ENCODE assay signal across 7 mouse cellular contexts in genomic region chr6:128425046-128425445, GRCm38 (mm10). TPM values are rescaled to one million over a fixed set of nuclear protein-coding genes. Genes with fewer than 3 reads are reported as not detected.
DNase-seq lines count a peak whose midpoint lies in the region; ATAC-seq and TF ChIP-seq lines count a peak whose summit lies in the region.

No protein-coding gene starts in this region.

- TF ChIP-seq CTCF in lung, postnatal 0 days (IDR thresholded peaks at IDR 0.05) = no peak
- no peak for TF ChIP-seq CTCF in olfactory bulb, adult 2 months (IDR thresholded peaks at IDR 0.05; ENCODE audit: insufficient read depth, low read depth, low read length)

- TF ChIP-seq EP300 in lung, postnatal 0 days (IDR thresholded peaks at IDR 0.05) = no peak; the same call in 1 of the 2 replicates

- H3K27ac ChIP-seq in lung, postnatal 0 days (ENCODE audit: low read length) = peak overlapping the region; percentile 90
- H3K27ac ChIP-seq in limb, embryonic 10.5 days = peak overlapping the region; percentile 95
- peak overlapping the region; percentile 100 for H3K27ac ChIP-seq in olfactory bulb, adult 2 months (ENCODE audit: insufficient read depth, low read depth, low read length)

- no peaks in the 10 kb centered on the region for H3K27me3 ChIP-seq in lung, postnatal 0 days (replicated peaks; ENCODE audit: insufficient read depth, low read length)
- no peaks in the 10 kb centered on the region for H3K27me3 ChIP-seq in erythroblast, embryonic 14.5 days (ENCODE audit: control insufficient read depth)
- H3K27me3 ChIP-seq in limb, embryonic 10.5 days (ENCODE audit: low read depth, poor library complexity, severe bottlenecking) = no peaks in the 10 kb centered on the region

- no peak for TF ChIP-seq POLR2A in olfactory bulb, adult 2 months (IDR thresholded peaks at IDR 0.05; ENCODE audit: insufficient read depth, low read depth, low read length)

- WGBS in lung, postnatal 0 days = 21% methylated on average over 9 of the region's 9 CpGs
- WGBS in limb, embryonic 10.5 days = 20% methylated on average over 9 of the region's 9 CpGs
- WGBS in olfactory bulb, adult 2 months = 14% methylated on average over 9 of the region's 9 CpGs

- no peak for DNase-seq in lung, postnatal 0 days (ENCODE audit: low spot score)
- DNase-seq in lung, adult 18-20 months = no peak
- no peak for DNase-seq in limb, embryonic 10.5 days (ENCODE audit: low spot score)
- no peak for DNase-seq in spleen, postnatal 14 days (ENCODE audit: low spot score in 2 of 2)
- no peak for DNase-seq in right cerebral cortex, postnatal 14 days

- no peak for ATAC-seq in lung, postnatal 0 days

- peak overlapping the region; percentile 60 for H3K4me3 ChIP-seq in lung, postnatal 0 days (ENCODE audit: low read depth, low read length)
- peak overlapping the region; percentile 98 for H3K4me3 ChIP-seq in erythroblast, embryonic 14.5 days (replicated peaks)
- peak overlapping the region; percentile 64 for H3K4me3 ChIP-seq in limb, embryonic 10.5 days
- peak overlapping the region; percentile 94 for H3K4me3 ChIP-seq in olfactory bulb, adult 2 months (ENCODE audit: insufficient read depth, low read depth, low read length)

- H3K36me3 ChIP-seq in lung, postnatal 0 days (ENCODE audit: insufficient read depth, low read length) = 0 out of 2 replicates have a peak, but pooled peaks cover 8% of the 10 kb centered on the region
- H3K36me3 ChIP-seq in erythroblast, embryonic 14.5 days (ENCODE audit: control insufficient read depth) = peaks cover 27% of the 10 kb centered on the region
- H3K36me3 ChIP-seq in limb, embryonic 10.5 days = peaks cover 39% of the 10 kb centered on the region

- peak overlapping the region; percentile 55 for H3K9ac ChIP-seq in lung, postnatal 0 days (replicated peaks; ENCODE audit: low read depth)

- no peaks in the 10 kb centered on the region for H3K9me3 ChIP-seq in lung, postnatal 0 days (ENCODE audit: low read length)
- H3K9me3 ChIP-seq in erythroblast, embryonic 14.5 days (ENCODE audit: control insufficient read depth, low read length) = no peaks in the 10 kb centered on the region
- H3K9me3 ChIP-seq in limb, embryonic 10.5 days (replicated peaks) = no peaks in the 10 kb centered on the region

- H3K4me1 ChIP-seq in lung, postnatal 0 days (ENCODE audit: insufficient read depth, low read depth, low read length) = no peaks in the 10 kb centered on the region
- peaks cover 47% of the 10 kb centered on the region for H3K4me1 ChIP-seq in erythroblast, embryonic 14.5 days (ENCODE audit: control insufficient read depth)
- H3K4me1 ChIP-seq in limb, embryonic 10.5 days = peaks cover 8% of the 10 kb centered on the region; the same call in 1 of the 2 replicates
- H3K4me1 ChIP-seq in olfactory bulb, adult 2 months (ENCODE audit: control insufficient read depth, insufficient read depth, low read length) = peaks cover 3% of the 10 kb centered on the region

- H3K4me2 ChIP-seq in lung, postnatal 0 days (replicated peaks; ENCODE audit: low read depth, low read length) = peak overlapping the region; percentile 59

RNA-seq across cellular contexts. Expression of gene Itfg2, which starts 0.3 kb away (rescaled TPM):
- polyA plus RNA-seq in lung, postnatal 0 days (2015; fragmentation: Nextera tagmentation; extraction: Ambion mirVana) = 16.4 and 19.8 TPM in 2 replicates
- polyA plus RNA-seq in erythroblast, embryonic 14.5 days (2012) = 1.9 TPM in 2 replicates
- polyA plus RNA-seq in limb, embryonic 10.5 days (2016; fragmentation: Nextera tagmentation; extraction: Ambion mirVana) = 40.8 and 47.8 TPM in 2 replicates
- polyA plus RNA-seq in olfactory bulb, adult 2 months (2012; ENCODE audit: insufficient read depth, insufficient read length, low replicate concordance, missing spikeins) = not detected in 2 replicates

RNA-seq across cellular contexts. Expression of gene Fkbp4, which starts 13.4 kb away (rescaled TPM):
- polyA plus RNA-seq in lung, postnatal 0 days (2015; fragmentation: Nextera tagmentation; extraction: Ambion mirVana) = 156 and 165 TPM in 2 replicates
- polyA plus RNA-seq in erythroblast, embryonic 14.5 days (2012) = 7.7 and 10.7 TPM in 2 replicates
- polyA plus RNA-seq in limb, embryonic 10.5 days (2016; fragmentation: Nextera tagmentation; extraction: Ambion mirVana) = 797 and 913 TPM in 2 replicates
- polyA plus RNA-seq in olfactory bulb, adult 2 months (2012; ENCODE audit: insufficient read depth, insufficient read length, low replicate concordance, missing spikeins) = not detected in 2 replicates

RNA-seq across cellular contexts. Expression of gene Nrip2, which starts 25.9 kb away (rescaled TPM):
- polyA plus RNA-seq in lung, postnatal 0 days (2015; fragmentation: Nextera tagmentation; extraction: Ambion mirVana) = 1.0 and 1.2 TPM in 2 replicates
- 0.02 TPM in 1 of 2 replicates, not detected in the other for polyA plus RNA-seq in erythroblast, embryonic 14.5 days (2012)
- 2.3 and 2.5 TPM in 2 replicates for polyA plus RNA-seq in limb, embryonic 10.5 days (2016; fragmentation: Nextera tagmentation; extraction: Ambion mirVana)
- not detected in 2 replicates for polyA plus RNA-seq in olfactory bulb, adult 2 months (2012; ENCODE audit: insufficient read depth, insufficient read length, low replicate concordance, missing spikeins)

RNA-seq across cellular contexts. Expression of gene Gm44596, which starts 49.7 kb away (rescaled TPM):
- not detected in 2 replicates for polyA plus RNA-seq in lung, postnatal 0 days (2015; fragmentation: Nextera tagmentation; extraction: Ambion mirVana)
- not detected in 2 replicates for polyA plus RNA-seq in erythroblast, embryonic 14.5 days (2012)
- polyA plus RNA-seq in limb, embryonic 10.5 days (2016; fragmentation: Nextera tagmentation; extraction: Ambion mirVana) = not detected in 2 replicates
- polyA plus RNA-seq in olfactory bulb, adult 2 months (2012; ENCODE audit: insufficient read depth, insufficient read length, low replicate concordance, missing spikeins) = not detected in 2 replicates

RNA-seq across cellular contexts. Expression of gene Tex52, which starts 49.8 kb away (rescaled TPM):
- polyA plus RNA-seq in lung, postnatal 0 days (2015; fragmentation: Nextera tagmentation; extraction: Ambion mirVana) = 0.13 and 0.17 TPM in 2 replicates
- polyA plus RNA-seq in erythroblast, embryonic 14.5 days (2012) = 0.03 TPM in 1 of 2 replicates, not detected in the other
- polyA plus RNA-seq in limb, embryonic 10.5 days (2016; fragmentation: Nextera tagmentation; extraction: Ambion mirVana) = 0.41 and 0.61 TPM in 2 replicates
- not detected in 2 replicates for polyA plus RNA-seq in olfactory bulb, adult 2 months (2012; ENCODE audit: insufficient read depth, insufficient read length, low replicate concordance, missing spikeins)
